Mouse (Mus musculus) urinary bladder, postnatal 25 days (tissue): ENCODE data around the gene B4galt3.
A peak's percentile ranks its signal among the peaks of the same experiment; 100 is the strongest.
"Not testable (repeated sequence)": the region's sequence is repeated elsewhere in the genome, so short reads cannot be mapped to it uniquely, and the experiment has no call there.

Experiments
- DNase-seq: peaks from one replicate; pipeline ENCODE4 v3.0.0; 2022; ENCODE audit warnings: low spot score

B4galt3 gene

GRCm38 (mm10) chr1:171240911-171241310, 29.2 kb upstream of the B4galt3 start:
- no peak for DNase-seq

GRCm38 (mm10) chr1:171241952-171242351, 28.2 kb upstream of the B4galt3 start:
- DNase-seq: not testable (repeated sequence)

- DNase-seq: no peak
These were observed 24.8 kb upstream of the B4galt3 start for GRCm38 (mm10) chr1:171245353-171245752.

- peak; percentile 92 for DNase-seq
These were observed 23.2 kb upstream of the B4galt3 start for GRCm38 (mm10) chr1:171246709-171247452.

- DNase-seq: no peak
These were observed 22.7 kb upstream of the B4galt3 start for GRCm38 (mm10) chr1:171247453-171247841.

GRCm38 (mm10) chr1:171247916-171248315, 22.2 kb upstream of the B4galt3 start:
- DNase-seq: no peak

GRCm38 (mm10) chr1:171248386-171249226, 21.5 kb upstream of the B4galt3 start:
- DNase-seq: no peak

GRCm38 (mm10) chr1:171249913-171250600, 20.1 kb upstream of the B4galt3 start, which contains the start of gene Adamts4:
TSS of gene Adamts4 (plus strand) at chr1:171250421.
- no peak for DNase-seq

GRCm38 (mm10) chr1:171250680-171251593, 19.2 kb upstream of the B4galt3 start, which contains the start of gene Ndufs2:
TSS of gene Ndufs2 (minus strand) at chr1:171251388.
- no peak for DNase-seq

GRCm38 (mm10) chr1:171251594-171252324, 18.4 kb upstream of the B4galt3 start:
- DNase-seq: no peak

GRCm38 (mm10) chr1:171252415-171252814, 17.7 kb upstream of the B4galt3 start:
- no peak for DNase-seq

GRCm38 (mm10) chr1:171256095-171256818, 13.9 kb upstream of the B4galt3 start:
- no peak for DNase-seq

GRCm38 (mm10) chr1:171256937-171257548, 13.1 kb upstream of the B4galt3 start:
- DNase-seq: peak; percentile 48

GRCm38 (mm10) chr1:171257781-171258180, 12.3 kb upstream of the B4galt3 start:
- DNase-seq: no peak

GRCm38 (mm10) chr1:171258921-171259320, 11.2 kb upstream of the B4galt3 start:
- DNase-seq: no peak

GRCm38 (mm10) chr1:171260316-171260715, 9.8 kb upstream of the B4galt3 start:
- DNase-seq: no peak

- DNase-seq: no peak
These were observed 7.5 kb upstream of the B4galt3 start for GRCm38 (mm10) chr1:171262594-171263130.

GRCm38 (mm10) chr1:171263185-171263611, 6.9 kb upstream of the B4galt3 start:
- DNase-seq: no peak
